In the genomic region with DNA sequence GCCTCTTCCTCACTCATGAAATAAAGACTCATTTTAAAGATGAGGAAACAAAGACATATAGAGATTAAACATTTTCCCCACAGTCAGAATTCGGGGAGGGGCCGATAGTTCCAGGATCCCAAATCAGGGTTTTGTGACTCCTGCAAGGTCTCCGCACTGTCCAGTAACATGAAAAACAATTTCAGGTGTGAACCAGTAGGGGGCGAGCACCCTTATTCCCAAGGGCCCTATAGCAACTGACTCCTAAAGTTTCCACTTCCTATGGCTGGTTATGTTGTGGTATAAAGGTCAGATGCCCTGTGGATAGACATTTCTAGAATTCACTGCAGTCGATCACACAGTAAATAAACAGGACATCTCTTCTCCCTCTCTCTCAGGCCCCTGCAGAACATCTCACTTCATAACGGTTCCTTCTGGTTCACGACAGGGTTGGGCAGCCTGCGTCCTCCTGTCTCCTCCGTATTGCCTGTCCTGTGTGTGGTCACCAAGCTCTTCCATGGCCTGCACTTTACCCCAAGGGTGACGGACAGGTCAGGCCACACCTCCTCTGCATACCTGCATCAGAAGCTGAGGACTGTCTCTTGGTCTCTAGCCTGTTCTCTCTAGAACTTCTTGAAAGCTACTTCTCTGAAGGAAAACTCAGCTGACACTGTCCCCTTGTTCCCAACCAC, we compare ENCODE assay signal across 8 mouse cellular contexts. TPM values are rescaled to one million over a fixed set of nuclear protein-coding genes. Genes with fewer than 3 reads are reported as not detected.
DNase-seq lines count a peak whose midpoint lies in the region; ATAC-seq and TF ChIP-seq lines count a peak whose summit lies in the region.
"Had no signal": no experiment of that assay in that cellular context is flagged by ENCODE, and none has a peak within 500 bp of the region (broad histone marks: within the 10 kb centered on the region; RNA-seq: fewer than 3 reads in every experiment).

No protein-coding gene starts in this region.

- no peaks in the 10 kb centered on the region for H3K27me3 ChIP-seq in intestine, embryonic 15.5 days (replicated peaks)
- no peaks in the 10 kb centered on the region for H3K27me3 ChIP-seq in midbrain, postnatal 0 days (ENCODE audit: insufficient read depth, low read length)
- H3K27me3 ChIP-seq: embryonic facial prominence, embryonic 13.5 days had no signal

- no peaks in the 10 kb centered on the region for H3K9me3 ChIP-seq in intestine, embryonic 15.5 days
- no peaks in the 10 kb centered on the region for H3K9me3 ChIP-seq in midbrain, postnatal 0 days (ENCODE audit: low read length)
- H3K9me3 ChIP-seq: embryonic facial prominence, embryonic 13.5 days had no signal

- no peak overlapping the region for H3K4me3 ChIP-seq in lung, adult 2 months (replicated peaks; ENCODE audit: extremely low read depth, low read depth, low read length)
- H3K4me3 ChIP-seq in intestine, embryonic 15.5 days (replicated peaks) = no peak overlapping the region
- H3K4me3 ChIP-seq in midbrain, postnatal 0 days (ENCODE audit: low read depth, low read length) = no peak overlapping the region
- H3K4me3 ChIP-seq: embryonic facial prominence, embryonic 13.5 days had no signal

- no peak overlapping the region for H3K27ac ChIP-seq in intestine, embryonic 15.5 days
- H3K27ac ChIP-seq in midbrain, postnatal 0 days (ENCODE audit: low read depth, low read length) = no peak overlapping the region
- H3K27ac ChIP-seq: embryonic facial prominence, embryonic 13.5 days had no signal

- H3K36me3 ChIP-seq in intestine, embryonic 15.5 days = peaks cover 4% of the 10 kb centered on the region; the same call in 1 of the 2 replicates
- no peaks in the 10 kb centered on the region for H3K36me3 ChIP-seq in midbrain, postnatal 0 days (ENCODE audit: insufficient read depth, low read length)

- peak; percentile 64; the same call in 1 of the 2 replicates for ATAC-seq in intestine, embryonic 15.5 days
- ATAC-seq in midbrain, postnatal 0 days (ENCODE audit: low FRiP score) = no peak

- no peak for DNase-seq in lung, adult 2 months
- no peak for DNase-seq in lung, adult 18-20 months
- peak; percentile 19 for DNase-seq in T-cell, adult 2 months (ENCODE audit: low spot score)
- no peak for DNase-seq in midbrain, postnatal 0 days (ENCODE audit: low spot score)
- no peak for DNase-seq in cerebellum, postnatal 4 days (ENCODE audit: low spot score in 2 of 2)
- DNase-seq in adrenal gland, postnatal 10 days = no peak

- TF ChIP-seq CTCF in lung, adult 2 months (IDR thresholded peaks at IDR 0.05; ENCODE audit: insufficient read depth, low read length) = peak; percentile 25; the same call in 1 of the 2 replicates
- peak; percentile 57 for TF ChIP-seq CTCF in midbrain, postnatal 0 days (IDR thresholded peaks at IDR 0.05)

- no peak for TF ChIP-seq POLR2A in lung, adult 2 months (IDR thresholded peaks at IDR 0.05; ENCODE audit: borderline replicate concordance, extremely low read depth, low read depth, low read length)

- no peaks in the 10 kb centered on the region for H3K4me1 ChIP-seq in lung, adult 2 months (ENCODE audit: control insufficient read depth, insufficient read depth, low read length)
- no peaks in the 10 kb centered on the region for H3K4me1 ChIP-seq in intestine, embryonic 15.5 days (replicated peaks)
- no peaks in the 10 kb centered on the region for H3K4me1 ChIP-seq in midbrain, postnatal 0 days (ENCODE audit: insufficient read depth, low read length)

- H3K9ac ChIP-seq in intestine, embryonic 15.5 days = no peak overlapping the region
- no peak overlapping the region for H3K9ac ChIP-seq in midbrain, postnatal 0 days (replicated peaks; ENCODE audit: low read length, poor library complexity, severe bottlenecking)
- H3K9ac ChIP-seq: embryonic facial prominence, embryonic 13.5 days had no signal

- no peak overlapping the region for H3K4me2 ChIP-seq in intestine, embryonic 15.5 days (replicated peaks)
- no peak overlapping the region for H3K4me2 ChIP-seq in midbrain, postnatal 0 days (ENCODE audit: low read depth, low read length, poor library complexity, severe bottlenecking)
- H3K4me2 ChIP-seq: embryonic facial prominence, embryonic 13.5 days had no signal

- 70% methylated on average over 10 of the region's 10 CpGs for WGBS in lung, adult 2 months
- WGBS in intestine, embryonic 15.5 days = 66% methylated on average over 10 of the region's 10 CpGs
- 79% methylated on average over 10 of the region's 10 CpGs for WGBS in midbrain, postnatal 0 days

RNA-seq across cellular contexts. Expression of gene Asah2, which starts 19.3 kb away (rescaled TPM):
- 7.8 and 12.3 TPM in 2 replicates for polyA plus RNA-seq in lung, adult 2 months (2012; rRNA removed)
- polyA plus RNA-seq in intestine, embryonic 15.5 days (2015; fragmentation: Nextera tagmentation; extraction: Ambion mirVana) = 2.8 and 3.4 TPM in 2 replicates
- 3.4 and 3.9 TPM in 2 replicates for total RNA-seq in midbrain, postnatal 0 days (2014; rRNA removed)
- polyA plus RNA-seq in midbrain, postnatal 0 days (2015; fragmentation: Nextera tagmentation; extraction: Ambion mirVana) = 0.49 and 0.58 TPM in 2 replicates
- total RNA-seq in adrenal gland, postnatal 10 days (2021) = 10 to 100 TPM; 17.8 to 23.2 TPM
